In the genomic region with DNA sequence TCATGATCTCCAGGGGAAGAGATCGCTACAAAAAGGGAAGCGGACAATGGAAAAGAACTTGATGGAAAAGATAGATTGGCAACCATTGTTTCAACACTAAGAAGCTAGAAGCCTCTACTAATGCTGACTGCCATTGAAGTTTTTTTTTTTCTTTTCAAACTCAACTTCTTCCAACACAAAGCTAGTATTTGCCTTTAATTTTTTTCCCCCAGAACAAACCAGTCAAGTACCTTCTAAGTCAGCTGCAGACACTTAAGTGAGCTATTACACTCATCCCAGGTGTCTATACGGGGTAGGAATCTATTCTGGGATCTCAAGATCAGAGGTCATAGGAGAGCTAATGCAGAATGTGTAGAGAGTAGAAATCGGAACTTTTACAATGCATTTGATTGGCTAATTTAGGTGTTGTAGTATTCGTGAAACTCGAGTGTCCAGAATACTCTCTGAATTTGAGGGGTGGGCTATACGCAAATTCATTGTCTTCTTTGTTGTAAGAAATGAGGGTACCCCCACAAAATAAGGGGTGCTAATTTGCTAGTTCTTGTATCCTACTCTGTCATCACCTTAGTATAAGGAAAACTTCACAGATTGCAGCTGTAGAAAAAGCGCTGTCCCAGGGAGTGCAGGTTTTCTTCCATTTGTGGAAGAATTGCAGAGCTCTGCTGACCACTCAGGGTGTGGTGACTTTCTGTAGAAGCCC, we compare ENCODE assay signal across 26 mouse cellular contexts. TPM values are rescaled to one million over a fixed set of nuclear protein-coding genes. Genes with fewer than 3 reads are reported as not detected.
A peak's percentile ranks its signal among the peaks of the same experiment; 100 is the strongest.
DNase-seq lines count a peak whose midpoint lies in the region; ATAC-seq and TF ChIP-seq lines count a peak whose summit lies in the region.
"Had no signal": no experiment of that assay in that cellular context is flagged by ENCODE, and none has a peak within 500 bp of the region (broad histone marks: within the 10 kb centered on the region; RNA-seq: fewer than 3 reads in every experiment).

No protein-coding gene starts in this region.

- no peak overlapping the region for H3K9ac ChIP-seq in hindbrain, embryonic 16.5 days (ENCODE audit: low read depth, low read length)
- no peak overlapping the region for H3K9ac ChIP-seq in midbrain, embryonic 16.5 days (ENCODE audit: low read depth, low read length)
- H3K9ac ChIP-seq: heart, embryonic 12.5 days; intestine, embryonic 15.5 days had no signal

- WGBS in hindbrain, embryonic 10.5 days: 4% methylated on average over 8 of the region's 8 CpGs
- 5% methylated on average over 8 of the region's 8 CpGs for WGBS in hindbrain, embryonic 16.5 days
- 2% methylated on average over 8 of the region's 8 CpGs for WGBS in midbrain, embryonic 10.5 days
- 4% methylated on average over 8 of the region's 8 CpGs for WGBS in midbrain, embryonic 16.5 days

- no peak for TF ChIP-seq CTCF in brain, embryonic 14.5 days (IDR thresholded peaks at IDR 0.05; ENCODE audit: borderline replicate concordance, extremely low read depth, insufficient read depth, insufficient read length)

- peaks cover 100% of the 10 kb centered on the region for H3K27me3 ChIP-seq in hindbrain, embryonic 10.5 days (ENCODE audit: insufficient read depth, poor library complexity, severe bottlenecking)
- peaks cover 35% of the 10 kb centered on the region for H3K27me3 ChIP-seq in hindbrain, embryonic 16.5 days (replicated peaks; ENCODE audit: control insufficient read depth, insufficient read depth, low read length)
- H3K27me3 ChIP-seq in midbrain, embryonic 10.5 days (ENCODE audit: low read depth, poor library complexity, severe bottlenecking): peaks cover 100% of the 10 kb centered on the region
- H3K27me3 ChIP-seq in midbrain, embryonic 16.5 days (ENCODE audit: control insufficient read depth, insufficient read depth, low read depth, low read length): peaks cover 52% of the 10 kb centered on the region

- H3K9me3 ChIP-seq in hindbrain, embryonic 10.5 days: no peaks in the 10 kb centered on the region
- H3K9me3 ChIP-seq in hindbrain, embryonic 16.5 days (ENCODE audit: control insufficient read depth, low read length): no peaks in the 10 kb centered on the region
- no peaks in the 10 kb centered on the region for H3K9me3 ChIP-seq in midbrain, embryonic 10.5 days (replicated peaks)
- H3K9me3 ChIP-seq in midbrain, embryonic 16.5 days (replicated peaks; ENCODE audit: control insufficient read depth, low read length, poor library complexity, severe bottlenecking): no peaks in the 10 kb centered on the region
- H3K9me3 ChIP-seq: heart, embryonic 12.5 days; intestine, embryonic 15.5 days had no signal

- ATAC-seq in hindbrain, embryonic 16.5 days: no peak
- ATAC-seq in midbrain, embryonic 16.5 days: no peak
- ATAC-seq: CD4-positive, CD25-positive, alpha-beta regulatory T cell, adult 4 months; forebrain, embryonic 14.5 days; intestine, embryonic 15.5 days had no signal

- no peaks in the 10 kb centered on the region for H3K36me3 ChIP-seq in hindbrain, embryonic 10.5 days
- H3K36me3 ChIP-seq in hindbrain, embryonic 16.5 days (ENCODE audit: control insufficient read depth, insufficient read depth, low read length): no peaks in the 10 kb centered on the region
- no peaks in the 10 kb centered on the region for H3K36me3 ChIP-seq in midbrain, embryonic 10.5 days
- H3K36me3 ChIP-seq in midbrain, embryonic 16.5 days (ENCODE audit: control insufficient read depth, insufficient read depth, low read length): no peaks in the 10 kb centered on the region
- H3K36me3 ChIP-seq: G1E; heart, embryonic 12.5 days; intestine, embryonic 15.5 days had no signal

- DNase-seq in embryo, embryonic 10.5 days (ENCODE audit: low spot score): peak; percentile 36
- no peak for DNase-seq in embryo, embryonic 10 days (ENCODE audit: low spot score)
- no peak for DNase-seq in hindbrain, embryonic 10.5 days (ENCODE audit: low spot score)
- DNase-seq in midbrain, embryonic 10.5 days (ENCODE audit: low spot score): peak; percentile 21
- DNase-seq in brain, embryonic 14.5 days (ENCODE audit: low read depth): peak; percentile 14
- no peak for DNase-seq in layer of hippocampus, adult 8-10 months (ENCODE audit: low spot score in 2 of 2)
- DNase-seq: adrenal gland, adult 8-10 months; adrenal gland, postnatal 36 days; B cell, adult 2 months; cerebellum, adult 11 months; cerebellum, adult 8-10 months; gastrocnemius, postnatal 10 days; heart, adult 2 months; kidney, adult 18-20 months had no signal

- TF ChIP-seq POLR2A in brain, embryonic 14.5 days (IDR thresholded peaks at IDR 0.05; ENCODE audit: borderline replicate concordance, extremely low read depth, insufficient read depth, insufficient read length, poor library complexity, severe bottlenecking): no peak

- peaks cover 44% of the 10 kb centered on the region for H3K4me1 ChIP-seq in hindbrain, embryonic 10.5 days (replicated peaks)
- peaks cover 22% of the 10 kb centered on the region for H3K4me1 ChIP-seq in hindbrain, embryonic 16.5 days (ENCODE audit: control insufficient read depth, insufficient read depth, low read depth, low read length)
- peaks cover 41% of the 10 kb centered on the region for H3K4me1 ChIP-seq in midbrain, embryonic 10.5 days
- peaks cover 30% of the 10 kb centered on the region for H3K4me1 ChIP-seq in midbrain, embryonic 16.5 days (ENCODE audit: control insufficient read depth, insufficient read depth, low read length)

- H3K4me2 ChIP-seq in hindbrain, embryonic 16.5 days (ENCODE audit: low read length): no peak overlapping the region
- no peak overlapping the region for H3K4me2 ChIP-seq in midbrain, embryonic 16.5 days (ENCODE audit: low read length)
- H3K4me2 ChIP-seq: heart, embryonic 12.5 days; intestine, embryonic 15.5 days had no signal

- H3K4me3 ChIP-seq in hindbrain, embryonic 10.5 days: 0 out of 2 replicates have a peak overlapping the region, but pooled peaks have one; percentile 20
- no peak overlapping the region for H3K4me3 ChIP-seq in hindbrain, embryonic 16.5 days (ENCODE audit: low read length)
- no peak overlapping the region for H3K4me3 ChIP-seq in midbrain, embryonic 10.5 days
- H3K4me3 ChIP-seq in midbrain, embryonic 16.5 days (ENCODE audit: low read depth, low read length): no peak overlapping the region
- H3K4me3 ChIP-seq: heart, adult 2 months; heart, embryonic 12.5 days; intestine, embryonic 15.5 days had no signal

- no peak overlapping the region for H3K27ac ChIP-seq in hindbrain, embryonic 10.5 days
- no peak overlapping the region for H3K27ac ChIP-seq in hindbrain, embryonic 16.5 days (ENCODE audit: low read depth, low read length)
- H3K27ac ChIP-seq in midbrain, embryonic 10.5 days (replicated peaks): no peak overlapping the region
- H3K27ac ChIP-seq in midbrain, embryonic 16.5 days (ENCODE audit: low read length): no peak overlapping the region
- H3K27ac ChIP-seq: heart, adult 2 months; intestine, embryonic 15.5 days had no signal

RNA-seq across cellular contexts. Expression of a gene that starts 2.8 kb away (rescaled TPM):
- 32.9 and 34.7 TPM in 2 replicates for polyA plus RNA-seq in hindbrain, embryonic 10.5 days (2016; fragmentation: Nextera tagmentation; extraction: Ambion mirVana)
- 9.0 and 14.4 TPM in 2 replicates for polyA plus RNA-seq in hindbrain, embryonic 16.5 days (2015; fragmentation: Nextera tagmentation; extraction: Ambion mirVana)
- polyA plus RNA-seq in midbrain, embryonic 10.5 days (2016; fragmentation: Nextera tagmentation; extraction: Ambion mirVana): 0.88 and 4.7 TPM in 2 replicates
- polyA plus RNA-seq in midbrain, embryonic 16.5 days (2015; fragmentation: Nextera tagmentation; extraction: Ambion mirVana): 0.44 and 0.63 TPM in 2 replicates
- polyA plus RNA-seq in brain, embryonic 14.5 days (2012; rRNA removed): 1.2 and 5.9 TPM in 2 replicates
- total RNA-seq in layer of hippocampus, adult 8-10 months (2022): not detected
- total RNA-seq: adrenal gland, postnatal 36 days; G1E; gastrocnemius, postnatal 10 days; gastrocnemius, postnatal 4 days; heart, adult 2 months; heart, postnatal 25 days had no signal
- polyA plus RNA-seq: cortical plate, adult 2 months; forebrain, embryonic 14.5 days; frontal cortex, adult 2 months; G1E; heart, adult 2 months; heart, embryonic 12.5 days; heart, embryonic 16.5 days had no signal

Comparison
In these comparisons a context has a peak if more than half of its experiments do, and no peak if none do; other contexts are left out.
1. DNase-seq: peak in embryo, embryonic 10.5 days (single experiment), midbrain, embryonic 10.5 days (single experiment) and brain, embryonic 14.5 days (single experiment); none in embryo, embryonic 10 days (single experiment), hindbrain, embryonic 10.5 days (single experiment) and layer of hippocampus, adult 8-10 months (0 of 2).